Mouse (Mus musculus): ENCODE measurements around the gene Olfr1451. TPM values are rescaled to one million over a fixed set of nuclear protein-coding genes. Genes with fewer than 3 reads are reported as not detected.
"Not testable (repeated sequence)": the region's sequence is repeated elsewhere in the genome, so short reads cannot be mapped to it uniquely, and the experiment has no call there.

Gene Olfr1451
- total RNA-seq (2017) = not detected in 3 replicates

GRCm38 (mm10) chr19:12994714-12995113 is at the start of gene Olfr1451:
Gene Olfr1451 (plus strand): TSS chr19:12995014.
- no peak for ATAC-seq (replicated peaks; ENCODE audit: insufficient number of reproducible peaks, low FRiP score, low TSS enrichment, poor library complexity, severe bottlenecking)

GRCm38 (mm10) chr19:12949958-12950357 is 44.9 kb upstream of the Olfr1451 start, which contains the start of gene Olfr1450:
Gene Olfr1450 (plus strand): TSS chr19:12950258.
- no peak for ATAC-seq (replicated peaks; ENCODE audit: insufficient number of reproducible peaks, low FRiP score, low TSS enrichment, poor library complexity, severe bottlenecking)

- not testable (repeated sequence) for ATAC-seq (replicated peaks; ENCODE audit: insufficient number of reproducible peaks, low FRiP score, low TSS enrichment, poor library complexity, severe bottlenecking)
Observed at GRCm38 (mm10) chr19:12970082-12970481, 24.7 kb upstream of the Olfr1451 start.

GRCm38 (mm10) chr19:12992316-12992715 is 2.5 kb upstream of the Olfr1451 start:
- ATAC-seq (replicated peaks; ENCODE audit: insufficient number of reproducible peaks, low FRiP score, low TSS enrichment, poor library complexity, severe bottlenecking) = not testable (repeated sequence)

- no peak for ATAC-seq (replicated peaks; ENCODE audit: insufficient number of reproducible peaks, low FRiP score, low TSS enrichment, poor library complexity, severe bottlenecking)
Observed at GRCm38 (mm10) chr19:13028227-13028626, 33.4 kb downstream of the Olfr1451 start, which contains the start of gene Olfr1453. Gene Olfr1453 (minus strand): TSS chr19:13028327.

Other genes starting within 250 kb of the Olfr1451 start
- 2.2 to 4.7 TPM (median 3.5 TPM) in 3 replicates for gene Cntf, start 229.4 kb upstream of the Olfr1451 start, total RNA-seq (2017)
- 101 to 112 TPM (median 106 TPM) in 3 replicates for gene Zfp91, start 198.9 kb upstream of the Olfr1451 start, total RNA-seq (2017)
- gene Lpxn, start 198.8 kb upstream of the Olfr1451 start, total RNA-seq (2017) = 25.8 to 41.6 TPM (median 26.1 TPM) in 3 replicates
- gene Gm5244, start 148.3 kb upstream of the Olfr1451 start, total RNA-seq (2017) = 1.4 to 4.1 TPM in 2 of 3 replicates, not detected in the other
- not detected in 3 replicates for gene Olfr1444, start 137.7 kb upstream of the Olfr1451 start, total RNA-seq (2017)
- gene Olfr1445, start 111.2 kb upstream of the Olfr1451 start, total RNA-seq (2017) = 1.3 TPM in 1 of 3 replicates, not detected in the others
- not detected in 3 replicates for gene Olfr1446, start 101.5 kb upstream of the Olfr1451 start, total RNA-seq (2017)
- gene Olfr1447, start 91.3 kb upstream of the Olfr1451 start, total RNA-seq (2017) = not detected in 3 replicates
- gene Olfr1448, start 70.6 kb upstream of the Olfr1451 start, total RNA-seq (2017) = not detected in 3 replicates
- not detected in 3 replicates for gene Olfr1449, start 64.2 kb upstream of the Olfr1451 start, total RNA-seq (2017)
- not detected in 3 replicates for gene Olfr1450, start 44.8 kb upstream of the Olfr1451 start, total RNA-seq (2017)
- not detected in 3 replicates for gene Olfr1453, start 33.3 kb downstream of the Olfr1451 start, total RNA-seq (2017)
- not detected in 3 replicates for gene Olfr1454, start 65.6 kb downstream of the Olfr1451 start, total RNA-seq (2017)
- gene Olfr1457, start 102.9 kb downstream of the Olfr1451 start, total RNA-seq (2017) = not detected in 3 replicates
- gene Olfr1458, start 111.8 kb downstream of the Olfr1451 start, total RNA-seq (2017) = not detected in 3 replicates
- 0.19 TPM in 1 of 3 replicates, not detected in the others for gene Olfr1459, start 154.5 kb downstream of the Olfr1451 start, total RNA-seq (2017)
- not detected in 3 replicates for gene Olfr1461, start 168.0 kb downstream of the Olfr1451 start, total RNA-seq (2017)
- not detected in 3 replicates for gene Olfr1462, start 190.7 kb downstream of the Olfr1451 start, total RNA-seq (2017)
- gene Olfr1463, start 236.3 kb downstream of the Olfr1451 start, total RNA-seq (2017) = not detected in 3 replicates

All from monocyte, adult 5-6 weeks (primary cell).